Mouse (Mus musculus) retina, postnatal 7 days (tissue): ENCODE results near the gene Sema6c.

Source experiments
- DNase-seq: peaks from one replicate; pipeline ENCODE4 v3.0.0-alpha.2; 2012; ENCODE audit warnings: low read depth, low spot score

The Sema6c gene

DNA sequence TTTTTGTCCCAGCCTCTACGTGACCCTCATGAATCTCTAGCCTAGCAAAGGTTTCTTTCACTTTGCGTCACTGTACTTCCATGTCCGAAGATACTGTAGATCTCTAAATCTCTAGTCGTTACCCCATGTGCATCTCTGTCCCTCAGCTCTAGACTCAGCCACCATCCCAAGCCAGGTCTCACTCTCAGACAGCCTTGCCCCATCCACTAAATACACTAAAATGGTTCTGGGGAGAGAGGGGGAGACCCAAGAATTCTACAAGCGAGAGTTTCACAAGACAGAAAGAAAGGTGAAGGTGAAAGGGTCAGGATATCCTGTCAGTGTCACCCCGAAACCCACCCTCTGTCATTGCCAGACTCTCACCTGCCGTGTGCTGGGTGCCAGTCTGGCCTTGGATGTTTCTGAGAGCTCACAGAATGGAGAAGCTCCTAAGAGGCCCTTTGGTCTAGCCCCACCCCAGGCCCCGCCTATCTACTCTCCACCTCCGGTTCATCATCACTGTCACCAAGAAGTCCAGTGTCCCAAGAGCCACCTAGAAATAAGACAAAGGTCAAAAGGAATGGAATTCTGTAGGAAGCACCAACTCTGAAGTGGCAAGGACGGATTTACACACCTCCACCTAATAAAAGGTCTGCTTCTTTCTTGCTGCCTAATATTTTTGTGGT is 18.2 kb upstream of the Sema6c start, which contains the start of gene Tnfaip8l2:
TSS of gene Tnfaip8l2 (minus strand) at position 409 of the 665 bp plus-strand sequence.
- no peak for DNase-seq

DNA sequence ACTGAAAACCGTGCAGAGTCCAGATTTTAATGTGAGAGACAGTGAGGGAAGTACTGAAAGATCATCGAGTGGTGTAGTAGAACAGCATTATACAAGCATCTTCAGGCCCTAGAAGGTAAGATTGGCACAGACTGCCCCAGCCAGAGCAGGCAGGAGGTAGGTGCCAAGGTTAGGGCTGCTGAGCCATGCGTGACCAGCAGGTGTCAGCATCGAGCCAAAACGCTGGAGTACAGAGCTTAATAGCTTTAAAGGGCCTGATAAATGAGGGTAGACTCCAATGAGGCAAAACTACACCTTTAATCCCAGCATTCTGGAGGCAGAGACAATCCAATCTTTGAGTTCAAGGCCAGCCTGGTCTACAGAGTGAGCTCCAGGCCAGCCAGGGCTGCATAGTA is 17.6 kb upstream of the Sema6c start:
- peak; percentile 75 for DNase-seq

DNA sequence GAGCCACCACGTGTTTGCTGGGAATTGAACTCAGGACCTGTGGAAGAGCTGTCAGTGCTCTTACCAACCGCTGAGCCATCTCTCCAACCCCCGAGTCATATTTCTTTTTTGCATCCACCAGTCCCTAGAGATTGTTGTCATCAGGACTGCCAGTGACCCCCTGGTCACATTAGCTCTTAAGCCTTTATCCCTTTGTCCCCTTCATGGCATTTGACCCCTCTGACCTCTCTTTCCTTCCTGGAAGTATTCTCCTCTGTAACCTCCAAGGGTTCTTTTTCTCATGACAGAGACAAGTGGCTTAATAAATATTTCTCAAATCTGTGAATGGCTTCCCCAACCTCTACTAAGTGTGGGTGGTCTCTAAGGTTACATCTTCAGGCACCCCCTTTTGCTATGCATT is 12.3 kb upstream of the Sema6c start:
- DNase-seq, result no peak

DNA sequence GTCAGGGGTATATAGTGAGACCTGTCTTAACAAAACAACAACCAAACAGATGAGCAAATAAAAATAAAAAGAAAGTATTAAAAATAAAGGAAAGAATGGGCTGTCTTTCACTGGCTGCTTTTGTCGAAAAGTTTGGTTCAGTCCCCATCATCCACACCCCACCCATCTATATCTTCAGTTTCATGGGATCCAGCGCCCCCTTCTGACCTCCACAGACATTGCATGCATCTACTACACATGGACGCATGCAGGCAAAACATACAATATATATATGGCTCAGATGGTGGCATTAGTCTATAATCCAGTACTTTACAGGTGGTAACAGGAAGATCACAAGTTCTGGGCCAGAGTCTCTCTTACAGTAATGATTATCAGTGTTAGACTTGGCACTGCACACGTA is 6.4 kb upstream of the Sema6c start:
- DNase-seq, result no peak

DNA sequence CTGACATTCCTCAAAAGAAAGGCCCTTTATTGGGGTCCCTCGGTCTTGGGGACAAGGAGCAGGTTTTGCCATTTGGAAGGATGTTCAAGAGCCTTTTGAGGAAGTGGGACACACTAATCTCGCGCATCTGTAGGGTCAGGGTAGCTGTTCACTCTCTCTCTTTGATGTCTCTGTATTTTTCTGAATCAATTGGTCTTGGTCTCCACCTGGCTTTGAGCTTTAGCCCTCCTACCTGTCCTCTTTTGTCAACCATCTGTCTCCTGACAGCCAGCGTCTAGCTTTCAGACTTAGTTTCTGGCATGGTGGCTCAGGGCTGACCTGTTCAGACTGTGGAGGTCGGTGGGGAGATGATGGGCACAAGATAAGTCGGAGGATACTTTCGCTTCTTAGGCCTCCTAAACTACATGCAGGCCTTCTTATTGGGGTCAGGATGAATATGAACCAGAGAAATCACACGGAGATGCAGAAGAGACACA is 708 bp upstream of the Sema6c start:
- no peak for DNase-seq

DNA sequence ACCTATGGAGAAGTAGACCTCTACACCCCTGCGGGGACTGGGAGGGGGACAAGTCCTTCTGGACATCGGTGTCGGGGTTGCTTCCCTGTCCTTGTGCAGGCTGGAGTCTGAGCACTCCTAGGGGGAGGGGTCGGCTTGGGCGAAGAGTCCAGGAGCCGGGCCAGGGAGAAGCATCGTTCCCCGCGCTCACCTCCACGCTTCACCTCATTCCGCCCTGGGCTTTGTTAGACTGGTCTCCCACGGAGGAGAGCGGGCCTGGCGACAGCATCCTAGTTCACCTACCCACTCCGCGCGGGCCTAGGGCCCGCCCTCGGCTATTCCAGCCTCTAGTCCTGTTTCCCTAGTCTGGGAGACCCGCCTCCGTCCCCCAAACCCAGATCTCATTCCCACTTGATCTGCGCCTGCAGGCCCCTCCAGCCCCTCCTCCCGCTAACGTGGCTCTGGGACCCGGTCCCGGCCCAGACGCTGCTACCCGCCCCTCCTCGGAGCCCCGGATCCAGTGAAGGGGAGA is 839 bp downstream of the Sema6c start:
- no peak for DNase-seq

DNA sequence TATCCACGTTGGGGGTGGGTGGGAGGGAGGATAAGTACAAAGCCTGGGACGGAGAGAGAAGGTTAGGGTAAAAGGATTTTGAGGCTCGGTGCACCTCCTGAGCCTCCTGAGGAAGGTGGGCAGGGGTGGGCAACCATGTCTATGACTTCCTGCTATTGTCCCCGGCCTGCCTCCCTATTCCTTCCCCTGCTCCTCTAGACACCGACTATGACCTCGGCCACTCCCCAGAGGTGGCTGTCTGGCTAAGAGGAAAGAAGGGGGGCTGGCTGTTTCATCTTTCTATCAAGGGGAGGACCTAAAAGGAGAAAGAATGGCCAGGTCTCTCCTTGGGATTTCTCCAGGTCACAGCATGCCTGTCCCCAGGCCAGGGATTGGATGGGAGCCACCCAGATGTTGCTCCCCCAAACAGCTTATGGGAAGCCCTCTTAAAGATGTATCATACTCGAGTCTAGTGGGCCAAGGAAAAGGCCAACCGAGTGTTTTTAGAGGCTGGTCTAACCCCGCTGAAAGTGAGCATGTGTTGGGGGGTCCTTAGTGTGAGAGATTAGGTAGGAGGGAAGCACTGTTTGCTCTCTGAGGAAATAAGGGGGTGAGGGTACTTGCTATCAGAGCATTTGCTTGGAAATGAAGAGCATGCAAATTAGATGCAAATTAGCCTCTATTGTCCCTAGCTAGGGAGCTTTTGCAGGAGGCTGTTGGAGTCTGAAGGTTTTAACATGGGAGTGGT is 1.5 kb downstream of the Sema6c start:
- DNase-seq, result no peak

DNA sequence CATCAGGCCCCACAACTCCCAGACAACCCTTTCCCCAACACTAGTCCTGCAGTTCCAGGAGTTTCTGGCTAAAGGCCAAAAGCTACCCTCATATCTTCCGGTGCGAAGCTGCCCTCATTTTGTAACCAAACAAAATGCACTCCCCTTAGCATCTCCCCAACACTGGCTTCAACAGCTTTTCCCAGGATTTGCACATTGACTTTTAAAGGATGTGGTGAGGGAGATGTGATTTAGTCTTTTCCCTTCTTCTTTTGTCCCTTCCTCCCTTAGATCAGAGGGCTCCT is 2.0 kb downstream of the Sema6c start:
- DNase-seq, result no peak

DNA sequence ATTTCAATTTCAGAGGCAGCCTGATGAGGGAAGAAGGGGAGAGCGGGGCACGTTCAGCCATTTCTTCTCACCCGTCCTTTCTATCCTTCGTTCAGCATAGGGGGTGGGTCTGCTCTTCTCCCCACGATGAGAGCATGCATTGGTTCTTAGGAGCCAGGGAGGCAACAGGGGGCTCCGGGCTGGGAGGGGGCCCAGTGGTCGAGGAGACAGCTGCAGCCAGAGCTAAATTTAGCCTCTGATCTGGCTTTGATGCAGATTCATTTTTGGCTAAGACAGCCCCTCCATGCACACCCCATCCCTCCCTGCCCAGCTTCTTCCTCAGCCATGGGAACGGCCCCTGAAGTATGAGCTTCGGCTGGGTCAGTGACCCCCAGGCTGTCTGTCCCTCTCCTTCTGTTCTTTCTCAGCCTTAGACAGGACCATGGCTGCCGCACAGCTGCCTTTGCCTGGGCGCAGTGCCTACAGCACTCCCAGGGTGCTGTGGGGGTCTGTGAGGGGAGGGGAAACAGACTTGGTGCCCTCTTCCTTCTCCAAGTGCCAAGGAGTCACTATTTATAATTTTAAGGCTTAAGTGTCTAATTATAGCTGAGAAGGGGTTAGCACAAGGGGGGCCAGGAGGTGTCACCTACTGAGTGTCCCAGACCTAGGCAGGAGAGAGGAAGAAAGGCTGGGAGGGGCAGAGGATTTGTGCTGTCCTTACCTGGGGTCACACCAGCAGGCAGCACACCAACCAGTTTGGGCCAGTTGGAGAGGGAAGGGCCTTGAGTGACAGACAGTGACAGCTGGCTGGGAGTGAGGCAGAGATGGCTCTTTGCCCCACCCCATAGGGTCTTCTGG is 3.4 kb downstream of the Sema6c start:
- no peak for DNase-seq

DNA sequence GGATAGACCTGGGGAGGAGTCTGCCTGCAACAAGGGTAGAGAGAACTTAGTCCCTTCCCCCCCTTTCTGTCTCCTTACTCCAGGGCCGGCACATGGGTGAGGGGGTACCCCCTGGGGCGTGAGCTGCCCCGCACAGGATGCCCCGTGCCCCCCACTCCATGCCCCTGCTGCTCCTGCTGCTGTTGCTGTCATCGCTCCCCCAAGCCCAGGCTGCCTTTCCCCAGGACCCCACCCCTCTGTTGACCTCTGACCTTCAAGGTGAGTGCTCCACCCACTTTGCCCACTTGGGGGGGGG is 3.9 kb downstream of the Sema6c start:
- DNase-seq, result no peak

DNA sequence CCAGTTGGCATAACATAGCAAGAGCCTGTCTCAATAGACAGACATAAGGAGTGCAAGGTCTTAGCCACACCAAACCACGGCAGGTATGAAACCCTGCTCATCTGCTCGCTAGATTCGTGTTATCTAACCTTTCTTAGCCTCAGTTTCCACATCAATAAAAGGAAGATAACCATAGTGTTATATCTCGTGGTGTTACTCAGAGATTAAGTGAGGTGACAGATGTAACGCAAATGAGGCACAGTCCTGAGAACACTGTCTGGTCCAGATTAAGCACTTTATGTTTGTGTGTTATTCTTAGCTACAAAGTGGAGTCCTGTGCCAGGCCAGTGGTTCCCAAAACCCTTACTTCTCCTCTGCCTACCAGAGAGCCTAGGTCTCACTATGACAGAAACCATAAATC is 4.6 kb downstream of the Sema6c start:
- no peak for DNase-seq

DNA sequence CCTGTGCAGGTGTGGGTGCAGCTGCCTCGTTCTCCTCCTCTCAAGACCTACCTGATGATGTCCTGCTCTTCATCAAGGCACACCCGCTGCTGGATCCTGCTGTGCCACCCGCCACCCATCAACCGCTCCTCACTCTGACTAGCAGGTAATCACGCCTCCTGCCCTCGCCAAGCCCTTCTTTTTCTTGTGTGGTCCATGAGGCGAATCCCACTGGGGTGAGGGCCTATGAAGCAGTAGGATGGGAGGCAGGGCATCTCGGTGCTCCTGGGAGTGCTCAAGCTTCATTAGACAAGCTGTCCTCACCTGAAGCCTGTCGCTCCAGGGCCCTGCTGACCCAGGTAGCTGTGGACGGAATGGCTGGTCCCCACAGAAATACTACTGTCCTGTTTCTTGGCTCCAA is 9.7 kb downstream of the Sema6c start:
- DNase-seq, result no peak

DNA sequence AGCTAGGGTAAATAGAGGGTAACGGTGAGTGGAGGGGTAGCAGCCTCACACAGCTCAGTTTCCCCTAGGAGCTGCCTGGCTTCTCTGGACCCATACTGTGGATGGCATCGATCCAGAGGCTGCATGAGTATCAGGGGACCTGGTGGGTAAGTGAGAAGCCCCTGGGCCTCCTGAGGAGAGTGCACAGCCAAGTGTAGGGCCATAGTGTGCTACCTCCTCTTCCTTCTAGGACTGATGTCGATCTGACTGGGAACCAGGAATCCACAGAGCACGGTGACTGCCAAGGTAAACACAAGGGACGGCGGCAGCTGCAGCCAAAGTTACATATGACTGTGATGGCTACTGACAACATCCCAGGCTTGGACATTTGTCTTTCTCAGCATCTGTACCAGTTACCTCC is 10.8 kb downstream of the Sema6c start:
- DNase-seq, result no peak

DNA sequence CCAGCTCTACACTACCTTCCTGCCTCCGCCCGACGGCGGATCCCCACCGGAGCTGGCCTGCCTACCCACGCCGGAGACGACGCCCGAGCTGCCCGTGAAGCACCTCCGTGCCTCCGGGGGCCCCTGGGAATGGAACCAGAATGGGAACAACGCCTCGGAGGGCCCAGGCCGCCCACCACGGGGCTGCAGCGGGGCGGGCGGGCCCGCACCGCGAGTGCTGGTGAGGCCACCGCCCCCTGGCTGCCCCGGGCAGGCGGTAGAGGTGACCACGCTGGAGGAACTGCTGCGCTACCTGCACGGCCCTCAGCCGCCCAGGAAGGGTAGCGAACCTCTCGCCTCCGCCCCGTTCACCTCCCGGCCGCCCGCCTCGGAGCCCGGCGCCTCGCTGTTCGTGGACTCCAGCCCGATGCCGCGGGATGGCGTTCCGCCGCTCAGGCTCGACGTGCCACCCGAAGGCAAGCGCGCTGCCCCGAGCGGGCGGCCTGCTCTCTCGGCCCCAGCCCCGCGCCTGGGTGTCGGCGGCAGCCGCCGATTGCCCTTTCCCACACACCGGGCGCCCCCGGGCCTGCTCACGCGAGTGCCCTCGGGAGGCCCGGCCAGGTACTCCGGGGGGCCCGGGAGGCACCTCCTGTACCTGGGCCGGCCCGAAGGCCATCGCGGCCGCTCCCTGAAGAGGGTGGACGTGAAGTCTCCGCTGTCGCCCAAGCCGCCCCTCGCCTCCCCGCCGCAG is 12.4 kb downstream of the Sema6c start:
- DNase-seq, result no peak

DNA sequence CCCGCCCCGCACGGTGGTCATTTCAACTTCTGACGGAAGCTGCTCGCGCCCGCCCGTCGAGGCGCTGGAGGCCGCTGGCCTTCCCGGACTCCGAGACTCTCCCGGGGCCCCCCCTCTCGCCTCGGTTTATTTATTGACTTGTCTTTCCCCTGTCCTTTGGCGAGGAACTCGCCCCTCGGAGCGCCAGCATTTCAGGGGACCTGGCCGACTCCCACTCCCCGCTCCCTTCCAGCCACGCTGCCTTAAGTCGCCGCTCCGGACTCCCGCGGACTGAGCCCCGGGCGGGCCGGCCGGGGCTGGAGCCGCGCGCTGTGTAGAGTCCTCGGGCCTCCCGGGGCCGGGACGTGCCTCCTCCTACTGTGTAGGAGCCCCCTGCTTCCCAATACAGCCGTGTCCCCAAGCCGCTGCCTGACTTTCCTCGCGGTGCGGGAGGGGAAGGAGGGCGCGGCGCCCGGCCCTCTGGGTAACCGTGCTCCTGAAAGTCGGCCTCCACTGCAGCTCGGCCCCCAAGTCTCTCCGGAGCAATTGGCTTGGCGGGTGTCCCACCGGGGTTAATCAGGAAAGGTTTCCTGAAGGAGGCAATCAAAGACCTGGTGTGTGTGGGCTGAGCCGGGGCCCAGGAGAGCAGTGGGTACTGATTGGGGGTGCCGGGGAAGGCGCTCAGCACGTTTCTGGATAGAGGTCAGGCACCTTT is 13.1 kb downstream of the Sema6c start:
- no peak for DNase-seq

DNA sequence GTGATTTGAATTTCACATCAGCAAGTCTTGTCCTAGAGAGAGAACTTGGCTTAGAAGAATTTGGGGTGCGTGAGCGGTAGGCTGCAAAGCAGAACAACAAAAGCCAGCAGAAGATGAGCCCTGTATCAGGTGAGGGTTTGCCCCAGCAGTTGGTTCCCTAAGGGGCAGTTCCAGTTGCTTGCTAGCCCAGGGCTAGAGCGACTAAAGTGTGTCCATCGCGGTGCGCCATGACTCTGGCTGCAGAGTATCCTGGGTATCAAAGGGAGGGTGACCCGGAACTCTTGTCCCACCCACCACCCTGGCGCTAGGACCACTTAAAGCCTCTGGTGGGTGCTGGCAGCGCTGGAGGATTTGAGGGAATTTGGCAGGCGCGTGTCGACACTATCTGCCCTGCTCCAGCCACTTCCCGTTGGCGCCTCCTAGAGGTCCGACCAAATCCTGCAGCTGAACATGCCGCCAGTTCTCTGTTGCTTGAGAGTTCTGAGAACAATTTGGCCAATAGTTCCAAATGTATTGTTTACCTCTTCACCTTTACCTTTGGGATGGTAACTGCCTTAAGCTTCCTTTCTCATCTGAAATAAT is 13.8 kb downstream of the Sema6c start:
- DNase-seq, result peak; percentile 65

DNA sequence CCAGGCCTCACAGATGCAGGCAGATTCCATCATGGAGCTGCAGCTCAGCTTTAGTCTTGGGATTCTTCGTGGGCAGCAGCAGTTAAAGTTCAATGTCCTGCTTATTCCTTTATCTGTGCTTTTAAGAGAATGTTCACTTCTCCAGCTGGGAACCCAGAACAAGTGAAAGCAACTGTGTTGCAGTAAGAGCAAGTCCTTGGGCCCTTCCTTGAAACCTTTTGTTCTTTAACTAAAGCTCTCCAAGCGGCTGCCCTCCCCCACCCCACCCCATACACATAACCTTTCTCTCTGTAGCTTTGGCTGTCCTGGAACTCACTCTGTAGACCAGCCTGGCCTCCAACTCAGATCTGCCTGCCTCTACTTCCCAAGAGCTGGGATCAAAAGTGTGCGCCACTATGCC is 16.2 kb downstream of the Sema6c start:
- DNase-seq, result no peak

DNA sequence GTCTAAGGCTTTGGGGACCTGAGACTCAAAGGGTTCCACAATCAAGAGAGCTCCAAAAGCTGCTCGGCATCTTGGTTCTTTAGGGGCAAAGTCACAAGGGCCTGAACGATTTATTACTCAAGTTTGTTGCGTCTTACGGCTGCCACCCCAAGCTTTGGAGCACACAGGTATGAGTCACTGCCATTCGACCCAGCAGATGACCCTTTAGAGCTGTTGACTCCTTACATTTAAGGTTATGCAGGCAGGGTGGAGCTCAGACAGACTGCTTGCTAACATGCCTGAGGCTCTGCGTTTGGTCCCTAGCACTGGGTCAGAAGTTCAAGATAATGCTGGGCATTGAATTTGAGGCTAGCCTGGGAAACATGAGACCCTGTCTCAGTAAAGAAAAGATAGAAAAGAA is 17.3 kb downstream of the Sema6c start:
- DNase-seq, result no peak

DNA sequence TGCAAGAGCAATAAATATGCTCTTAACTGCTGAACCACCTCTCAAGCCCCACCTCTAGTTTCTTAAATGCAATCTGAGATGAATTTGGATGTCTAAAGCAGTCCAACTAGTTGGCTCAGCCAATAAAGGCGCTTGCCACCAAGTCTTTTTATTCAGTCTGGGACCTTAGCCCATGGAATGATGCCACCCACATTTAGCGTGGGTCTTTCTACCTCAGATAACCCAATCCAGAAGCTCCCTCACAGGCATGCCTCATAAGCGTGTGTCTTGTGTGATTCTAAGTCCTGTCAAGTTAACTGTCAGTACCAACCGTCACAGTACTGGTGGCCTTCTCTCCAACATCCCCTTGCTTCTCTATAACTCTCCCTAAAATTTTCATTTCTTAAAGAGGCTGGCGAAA is 18.7 kb downstream of the Sema6c start:
- DNase-seq, result no peak

DNA sequence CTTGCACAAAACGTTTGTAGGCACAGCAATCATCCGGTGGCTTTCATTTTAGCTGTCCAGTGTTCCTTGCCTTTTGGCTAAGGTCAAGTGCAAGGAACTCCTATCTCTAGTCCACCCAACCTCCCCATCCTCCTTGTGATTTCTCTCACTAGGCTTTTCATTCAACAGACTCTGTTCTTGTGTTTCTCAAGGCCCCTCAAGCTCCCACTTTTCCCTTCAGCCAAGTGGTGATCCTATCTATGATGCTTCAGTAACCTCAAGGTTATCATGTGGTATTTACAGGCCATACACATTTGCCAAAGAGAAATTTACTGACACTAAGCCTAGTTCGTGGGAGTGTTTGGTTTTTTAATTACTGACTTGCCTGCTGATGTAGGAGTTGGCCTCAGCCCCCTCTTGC is 19.6 kb downstream of the Sema6c start:
- no peak for DNase-seq

DNA sequence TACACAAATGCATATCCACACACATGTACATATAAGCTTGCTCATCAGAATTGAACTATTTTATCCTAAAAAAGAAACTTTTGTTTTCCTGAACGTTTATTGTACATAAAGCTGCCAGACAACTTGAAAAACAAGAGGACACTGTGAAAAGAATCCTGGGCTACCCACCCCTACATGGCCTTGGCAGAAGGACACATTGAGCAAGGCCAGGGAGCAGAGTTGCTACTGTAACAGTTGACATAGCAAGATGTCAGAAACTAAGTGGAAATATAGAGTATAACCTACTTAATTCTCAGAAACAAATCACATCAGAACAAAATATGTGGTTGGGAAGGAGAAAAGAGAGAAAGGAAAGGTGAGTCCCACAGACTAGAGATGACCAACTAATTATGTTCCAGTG is 21.6 kb downstream of the Sema6c start:
- no peak for DNase-seq
